Mouse (Mus musculus) CH12.LX (cell line): ENCODE results near the gene Tmem117. TPM values are rescaled to one million over a fixed set of nuclear protein-coding genes. Genes with fewer than 3 reads are reported as not detected.

Source experiments
- DNase-seq: peaks from one replicate; pipeline ENCODE4 v3.0.0-alpha.2; 2013; ENCODE audit errors: extremely low read depth
- H3K27ac ChIP-seq: 2 replicates; pipeline ENCODE4 v1.5.1; 2012; ENCODE audit warnings: low read depth, mild to moderate bottlenecking, control low read depth, moderate library complexity; ENCODE audit not compliant: insufficient read depth
- H3K27me3 ChIP-seq: replicated peaks from 2 replicates; pipeline ENCODE3; 2012; ENCODE audit warnings: inconsistent platforms
- H3K36me3 ChIP-seq, 2 experiments: replicated peaks in 1 of 2; 2 replicates each; pipeline versions ENCODE3 to v1.6.1; 2012; ENCODE audit warnings: inconsistent platforms in 1 of 2, low read length in 1 of 2, mild to moderate bottlenecking in 1 of 2, mixed read lengths in 1 of 2, moderate library complexity in 1 of 2; ENCODE audit not compliant: control insufficient read depth in 1 of 2, insufficient read depth in 1 of 2
- H3K4me1 ChIP-seq, 2 experiments: 2 replicates each; pipeline ENCODE4 v1.6.1; 2012; ENCODE audit warnings: inconsistent platforms in 1 of 2, moderate library complexity in 1 of 2; ENCODE audit not compliant: insufficient read depth in 2 of 2, control insufficient read depth in 1 of 2
- H3K4me2 ChIP-seq: 2 replicates; pipeline ENCODE4 v1.6.1; 2012; ENCODE audit warnings: low read depth, mild to moderate bottlenecking, control low read depth; ENCODE audit not compliant: poor library complexity, insufficient read depth, severe bottlenecking
- H3K4me3 ChIP-seq, 3 experiments: fragments of 150-350 bp in 1 of 3; sonication (generic) in 1 of 3; replicated peaks in 1 of 3; 2 replicates each; pipeline versions ENCODE3 to v1.5.1; 2011 to 2012; ENCODE audit warnings: low read depth in 2 of 3, low read length in 2 of 3, mild to moderate bottlenecking in 2 of 3, moderate library complexity in 2 of 3, control low read depth in 1 of 3, improper control_type of control experiment in 1 of 3, inconsistent platforms in 1 of 3, mixed read lengths in 1 of 3; ENCODE audit not compliant: poor library complexity in 1 of 3
- H3K79me2 ChIP-seq: replicated peaks from 2 replicates; pipeline ENCODE4 v1.6.1; 2012; ENCODE audit warnings: mild to moderate bottlenecking, moderate library complexity; ENCODE audit not compliant: control insufficient read depth, poor library complexity, insufficient read depth, severe bottlenecking; ENCODE audit errors: extremely low read depth
- H3K9ac ChIP-seq: 2 replicates; pipeline ENCODE4 v1.6.1; 2012; ENCODE audit warnings: low read depth, mild to moderate bottlenecking, control low read depth, moderate library complexity; ENCODE audit not compliant: insufficient read depth
- H3K9me3 ChIP-seq: replicated peaks from 2 replicates; pipeline ENCODE3; 2012; ENCODE audit warnings: low read length, inconsistent platforms, mixed read lengths
- CHD1 ChIP-seq: IDR thresholded peaks from 2 replicates; pipeline ENCODE4 v1.6.1; 2012; ENCODE audit warnings: low read depth, low read length, improper control_type of control experiment, inconsistent platforms
- CHD2 ChIP-seq: IDR thresholded peaks from 2 replicates; pipeline ENCODE4 v1.6.1; 2011; ENCODE audit warnings: low read length, improper control_type of control experiment
- E2F4 ChIP-seq: IDR thresholded peaks from 2 replicates; pipeline ENCODE4 v1.6.1; 2011; ENCODE audit warnings: low read depth, low read length, improper control_type of control experiment; ENCODE audit not compliant: insufficient replicate concordance
- ELF1 ChIP-seq: IDR thresholded peaks from 2 replicates; pipeline ENCODE4 v1.6.1; 2014; ENCODE audit warnings: low read depth, mild to moderate bottlenecking, inconsistent platforms, low read length, improper control_type of control experiment
- EP300 ChIP-seq: IDR thresholded peaks from 2 replicates; pipeline ENCODE4 v1.6.1; 2011; ENCODE audit warnings: low read length, improper control_type of control experiment
- JUN ChIP-seq: IDR thresholded peaks from 2 replicates; pipeline ENCODE4 v1.6.1; 2011; ENCODE audit warnings: low read depth, mild to moderate bottlenecking, low read length, improper control_type of control experiment, moderate library complexity; ENCODE audit not compliant: insufficient read depth
- KAT2A ChIP-seq: IDR thresholded peaks from 2 replicates; pipeline ENCODE4 v1.6.1; 2012; ENCODE audit warnings: low read length, improper control_type of control experiment, inconsistent platforms; ENCODE audit not compliant: insufficient replicate concordance
- MAFK ChIP-seq: IDR thresholded peaks from 2 replicates; pipeline ENCODE4 v1.6.1; 2011; ENCODE audit warnings: low read length, improper control_type of control experiment; ENCODE audit not compliant: insufficient replicate concordance
- MAX ChIP-seq: IDR thresholded peaks from 2 replicates; pipeline ENCODE4 v1.6.1; 2011; ENCODE audit warnings: low read length, improper control_type of control experiment
- MAZ ChIP-seq: IDR thresholded peaks from 2 replicates; pipeline ENCODE4 v1.6.1; 2012; ENCODE audit warnings: low read depth, mild to moderate bottlenecking, inconsistent platforms, low read length, improper control_type of control experiment, moderate library complexity
- MEF2A ChIP-seq: IDR thresholded peaks from 2 replicates; pipeline ENCODE4 v1.6.1; 2014; ENCODE audit warnings: low read depth, mild to moderate bottlenecking, inconsistent platforms, low read length, improper control_type of control experiment, borderline replicate concordance
- MXI1 ChIP-seq: IDR thresholded peaks from 2 replicates; pipeline ENCODE4 v1.6.1; 2011; ENCODE audit warnings: mild to moderate bottlenecking, low read depth, low read length, improper control_type of control experiment
- MYC ChIP-seq: IDR thresholded peaks from 2 replicates; pipeline ENCODE4 v1.6.1; 2011; ENCODE audit warnings: low read depth, mild to moderate bottlenecking, improper control_type of control experiment, low read length
- NRF1 ChIP-seq: IDR thresholded peaks from 2 replicates; pipeline ENCODE4 v1.6.1; 2014; ENCODE audit warnings: low read depth, mild to moderate bottlenecking, inconsistent platforms, low read length, improper control_type of control experiment, moderate library complexity
- POLR2A ChIP-seq: IDR thresholded peaks from 2 replicates; pipeline ENCODE4 v1.6.1; 2011; ENCODE audit warnings: low read depth, mild to moderate bottlenecking, improper control_type of control experiment, low read length
- POLR2AphosphoS2 ChIP-seq: IDR thresholded peaks from 2 replicates; pipeline ENCODE4 v1.6.1; 2011; ENCODE audit warnings: low read depth, low read length, improper control_type of control experiment
- RAD21 ChIP-seq: IDR thresholded peaks from 2 replicates; pipeline ENCODE4 v1.6.1; 2011; ENCODE audit warnings: low read depth, mild to moderate bottlenecking, low read length, improper control_type of control experiment, moderate library complexity
- RCOR1 ChIP-seq: conservative IDR thresholded peaks from 2 replicates; pipeline ENCODE4 v1.6.1; 2012; ENCODE audit warnings: low read depth, mild to moderate bottlenecking, inconsistent platforms, low read length, improper control_type of control experiment
- SIN3A ChIP-seq: IDR thresholded peaks from 2 replicates; pipeline ENCODE4 v1.6.1; 2012; ENCODE audit warnings: low read length, improper control_type of control experiment, inconsistent platforms
- SMC3 ChIP-seq: IDR thresholded peaks from 2 replicates; pipeline ENCODE4 v1.6.1; 2011; ENCODE audit warnings: low read depth, low read length, improper control_type of control experiment
- TBP ChIP-seq: conservative IDR thresholded peaks from 2 replicates; pipeline ENCODE4 v1.6.1; 2011; ENCODE audit warnings: low read depth, low read length, improper control_type of control experiment
- TCF12 ChIP-seq: IDR thresholded peaks from 2 replicates; pipeline ENCODE4 v1.6.1; 2014; ENCODE audit warnings: low read depth, mild to moderate bottlenecking, inconsistent platforms, low read length, improper control_type of control experiment
- USF1 ChIP-seq: IDR thresholded peaks from 2 replicates; pipeline ENCODE4 v1.6.1; 2014; ENCODE audit warnings: low read depth, mild to moderate bottlenecking, inconsistent platforms, low read length, improper control_type of control experiment
- USF2 ChIP-seq: conservative IDR thresholded peaks from 2 replicates; pipeline ENCODE4 v1.6.1; 2011; ENCODE audit warnings: low read depth, low read length, improper control_type of control experiment
- ZKSCAN1 ChIP-seq: IDR thresholded peaks from 2 replicates; pipeline ENCODE4 v1.6.1; 2012; ENCODE audit warnings: low read depth, inconsistent platforms, low read length, improper control_type of control experiment, borderline replicate concordance
- ZMIZ1 ChIP-seq: IDR thresholded peaks from 2 replicates; pipeline ENCODE4 v1.6.1; 2012; ENCODE audit warnings: low read depth, mild to moderate bottlenecking, inconsistent platforms, low read length, improper control_type of control experiment
- dilution Hi-C: fragments of 300-500 bp; cut with MboI; formaldehyde crosslinking; loops from 2 replicates; pipeline ENCODE4 v1.14.3; 2020; ENCODE audit warnings: low sequenced_read_pairs; ENCODE audit not compliant: extremely low pct_unique_long_range_greater_than_20kb, extremely low pct_ligation_motif_present
- in situ Hi-C: fragments of 300-500 bp; cut with MboI; formaldehyde crosslinking; loops from 3 replicates; pipeline ENCODE4 v1.14.3; 2019; ENCODE audit warnings: low sequenced_read_pairs, low pct_ligation_motif_present, low pct_unique_long_range_greater_than_20kb, mixed read lengths
- polyA plus RNA-seq: library from polyadenylated mRNA; unstranded; fragments of >175 nt; gene quantifications from 2 replicates; pipeline ENCODE4 v1.2.1, GENCODE M21; 2012; ENCODE audit warnings: low read depth; ENCODE audit not compliant: insufficient read length
- total RNA-seq, 2 experiments: library from RNA; depleted of rRNA; stranded (reverse); fragments of 300-350 nt in 1 of 2; fragments of >200 nt in 1 of 2; gene quantifications; 2 replicates each; pipeline ENCODE4 v1.2.3; 2012 to 2014

The Tmem117 gene
- total and polyA plus RNA-seq, 3 experiments, result not detected

DNA sequence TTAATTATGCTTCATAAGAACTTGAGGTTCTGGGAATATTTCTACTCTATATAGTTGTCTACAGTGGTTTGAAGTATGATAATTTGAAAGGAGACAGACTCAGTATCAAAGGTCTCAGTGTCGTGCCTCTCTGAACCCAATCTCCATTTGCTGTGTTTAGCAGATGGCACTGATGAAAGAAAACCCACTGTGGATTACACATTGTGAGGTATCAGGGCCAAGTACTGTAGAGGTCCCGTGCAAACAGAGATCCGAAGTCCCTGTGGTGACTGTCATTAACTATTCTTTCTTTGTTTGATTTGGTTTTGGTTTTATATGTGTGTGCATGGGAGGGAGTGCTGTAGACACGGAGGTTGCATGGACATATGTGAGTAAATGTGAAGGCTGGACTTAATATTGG is 304.0 kb downstream of the Tmem117 start:
- DNase-seq, result no peak
- Histone ChIP-seq H3K27ac (no peak overlapping the region), H3K9ac (no peak overlapping the region), H3K27me3 (no peaks in the 10 kb centered on the region), H3K36me3 (no peaks in the 10 kb centered on the region), H3K79me2 (no peaks in the 10 kb centered on the region), H3K9me3 (peaks cover 25% of the 10 kb centered on the region), H3K4me3 (no peak overlapping the region), H3K4me2 (no peak overlapping the region), H3K4me1 (no peaks in the 10 kb centered on the region)
- dilution Hi-C loops, result no loop called here
- in situ Hi-C loops, result no loop called here
- TF ChIP-seq USF1 (no peak), SIN3A (no peak), TBP (no peak), USF2 (no peak), KAT2A (no peak), MAX (no peak), RCOR1 (no peak), MXI1 (no peak), JUN (no peak), EP300 (no peak), MAZ (no peak), MAFK (no peak), CHD2 (no peak)

DNA sequence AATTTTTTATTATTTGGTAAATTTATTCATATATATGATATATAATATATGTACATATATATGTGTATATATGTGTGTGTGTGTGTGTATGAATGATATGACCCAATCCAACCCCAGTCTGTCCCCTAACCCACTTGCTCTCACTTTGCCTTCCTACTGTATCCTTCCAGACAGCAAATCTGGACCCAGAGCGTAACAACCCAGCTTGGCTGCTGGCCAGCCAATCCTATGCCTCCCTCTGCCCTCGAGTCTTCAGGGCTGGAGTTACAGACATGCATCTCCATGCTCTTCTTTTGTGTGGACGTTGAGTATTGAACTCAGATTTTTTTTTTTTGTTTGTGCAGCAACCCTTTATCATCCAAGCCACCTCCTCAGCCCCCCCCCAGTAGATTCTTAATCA is 304.4 kb downstream of the Tmem117 start:
- TF ChIP-seq NRF1 (no peak), USF1 (no peak), E2F4 (no peak), MAZ (no peak)
- Histone ChIP-seq H3K4me2 (no peak overlapping the region), H3K4me3 (no peak overlapping the region), H3K27me3 (no peaks in the 10 kb centered on the region), H3K4me1 (no peaks in the 10 kb centered on the region), H3K27ac (no peak overlapping the region), H3K9me3 (peaks cover 25% of the 10 kb centered on the region), H3K9ac (no peak overlapping the region), H3K79me2 (no peaks in the 10 kb centered on the region), H3K36me3 (no peaks in the 10 kb centered on the region)
- in situ Hi-C loops (no loop called here), dilution Hi-C loops (no loop called here)
- DNase-seq, result no peak

GRCm38 (mm10) chr15:94941954-94942353 is 312.9 kb downstream of the Tmem117 start:
- H3K9ac ChIP-seq, result no peak overlapping the region
- TF ChIP-seq CHD1, result no peak
- TF ChIP-seq POLR2A, result no peak
- no peak for TF ChIP-seq EP300
- TF ChIP-seq RAD21, result no peak
- no peak for TF ChIP-seq RCOR1
- no peak for TF ChIP-seq ELF1
- no peak for TF ChIP-seq USF2
- no peak for TF ChIP-seq POLR2AphosphoS2
- TF ChIP-seq NRF1, result no peak
- no peak for TF ChIP-seq USF1
- no peak for TF ChIP-seq TCF12
- no peak for TF ChIP-seq E2F4
- no peak for TF ChIP-seq ZMIZ1
- TF ChIP-seq MEF2A, result no peak
- TF ChIP-seq MXI1, result no peak
- no peak for TF ChIP-seq SIN3A
- no peak for TF ChIP-seq MYC
- TF ChIP-seq SMC3, result no peak
- no peak for TF ChIP-seq ZKSCAN1
- TF ChIP-seq, all 38 proteins: peak for 0
- Histone ChIP-seq H3K9me3 (peaks cover 9% of the 10 kb centered on the region), H3K4me1 (no peaks in the 10 kb centered on the region), H3K27ac (no peak overlapping the region), H3K4me2 (no peak overlapping the region), H3K79me2 (no peaks in the 10 kb centered on the region), H3K27me3 (no peaks in the 10 kb centered on the region), H3K36me3 (no peaks in the 10 kb centered on the region), H3K4me3 (no peak overlapping the region)
- in situ Hi-C loops (no loop called here), dilution Hi-C loops (no loop called here)
- no peak for DNase-seq
